In the genomic region with DNA sequence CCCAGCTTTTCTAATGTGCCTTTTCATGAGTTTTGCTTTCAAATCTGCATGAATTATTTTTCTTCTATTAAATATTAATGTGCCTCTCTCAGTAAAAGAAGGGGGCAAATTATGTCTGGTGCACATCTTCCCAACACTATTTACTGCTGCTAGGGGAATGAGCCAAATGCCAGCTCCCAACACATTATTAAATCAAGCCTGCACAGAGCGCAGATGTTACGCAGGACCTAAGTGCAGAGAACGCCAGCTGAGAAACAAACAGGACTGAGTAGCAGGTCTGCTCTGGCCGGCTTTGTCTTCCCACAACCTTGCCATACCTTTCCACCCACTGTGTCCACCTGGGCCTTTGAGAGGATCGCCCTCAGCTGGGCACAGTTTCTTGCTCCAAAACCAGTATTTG, we compare ENCODE assay signal across 27 mouse cellular contexts.
A peak's percentile ranks its signal among the peaks of the same experiment; 100 is the strongest.
DNase-seq lines count a peak whose midpoint lies in the region; ATAC-seq lines count a peak whose summit lies in the region.
"Had no signal": no experiment of that assay in that cellular context is flagged by ENCODE, and none has a peak within 500 bp of the region (broad histone marks: within the 10 kb centered on the region; RNA-seq: fewer than 3 reads in every experiment).

No protein-coding gene starts in this region.

- ATAC-seq in hindbrain, embryonic 14.5 days (ENCODE audit: low FRiP score), result no peak
- ATAC-seq in hindbrain, embryonic 16.5 days, result no peak
- ATAC-seq in neural tube, embryonic 14.5 days (ENCODE audit: low read depth), result peak; percentile 75
- ATAC-seq: activated CD4-positive, CD25-positive, alpha-beta regulatory T cell, adult 4 months; forebrain, embryonic 15.5 days; inflammation-experienced regulatory T-cells, adult 6 months; intestine, embryonic 16.5 days had no signal

- H3K9ac ChIP-seq in hindbrain, embryonic 14.5 days, result no peak overlapping the region
- no peak overlapping the region for H3K9ac ChIP-seq in hindbrain, embryonic 16.5 days (ENCODE audit: low read depth, low read length)
- H3K9ac ChIP-seq in neural tube, embryonic 14.5 days (replicated peaks; ENCODE audit: low read depth, low read length), result no peak overlapping the region
- H3K9ac ChIP-seq: embryonic facial prominence, embryonic 13.5 days; forebrain, embryonic 12.5 days; forebrain, embryonic 15.5 days; heart, embryonic 13.5 days; hindbrain, embryonic 15.5 days had no signal

- H3K36me3 ChIP-seq in hindbrain, embryonic 14.5 days (replicated peaks; ENCODE audit: control insufficient read depth, insufficient read depth), result no peaks in the 10 kb centered on the region
- no peaks in the 10 kb centered on the region for H3K36me3 ChIP-seq in hindbrain, embryonic 16.5 days (ENCODE audit: control insufficient read depth, insufficient read depth, low read length)
- H3K36me3 ChIP-seq in neural tube, embryonic 14.5 days (ENCODE audit: control insufficient read depth, insufficient read depth, low read length), result no peaks in the 10 kb centered on the region
- H3K36me3 ChIP-seq: embryonic facial prominence, embryonic 10.5 days; embryonic facial prominence, embryonic 13.5 days; forebrain, embryonic 12.5 days; forebrain, embryonic 15.5 days; heart, embryonic 10.5 days; heart, embryonic 13.5 days; hindbrain, embryonic 15.5 days had no signal

- no peaks in the 10 kb centered on the region for H3K4me1 ChIP-seq in hindbrain, embryonic 14.5 days (replicated peaks; ENCODE audit: control insufficient read depth, insufficient read depth, low read length)
- peaks cover 2% of the 10 kb centered on the region; the same call in 1 of the 2 replicates for H3K4me1 ChIP-seq in hindbrain, embryonic 16.5 days (ENCODE audit: control insufficient read depth, insufficient read depth, low read depth, low read length)
- no peaks in the 10 kb centered on the region for H3K4me1 ChIP-seq in neural tube, embryonic 14.5 days (ENCODE audit: control insufficient read depth, insufficient read depth, low read length)
- H3K4me1 ChIP-seq: embryonic facial prominence, embryonic 10.5 days; embryonic facial prominence, embryonic 13.5 days; forebrain, embryonic 12.5 days; forebrain, embryonic 15.5 days; heart, embryonic 10.5 days; heart, embryonic 13.5 days had no signal

- no peak overlapping the region for H3K4me3 ChIP-seq in hindbrain, embryonic 14.5 days (replicated peaks; ENCODE audit: low read length)
- H3K4me3 ChIP-seq in hindbrain, embryonic 16.5 days (ENCODE audit: low read length), result no peak overlapping the region
- no peak overlapping the region for H3K4me3 ChIP-seq in neural tube, embryonic 14.5 days (ENCODE audit: low read depth, low read length)
- H3K4me3 ChIP-seq: embryonic facial prominence, embryonic 10.5 days; embryonic facial prominence, embryonic 13.5 days; erythroblast, embryonic 14.5 days; forebrain, embryonic 12.5 days; forebrain, embryonic 15.5 days; heart, adult 2 months; heart, embryonic 10.5 days; heart, embryonic 13.5 days; hindbrain, embryonic 15.5 days had no signal

- H3K9me3 ChIP-seq in hindbrain, embryonic 14.5 days (ENCODE audit: control insufficient read depth, low read length), result no peaks in the 10 kb centered on the region
- no peaks in the 10 kb centered on the region for H3K9me3 ChIP-seq in hindbrain, embryonic 16.5 days (ENCODE audit: control insufficient read depth, low read length)
- H3K9me3 ChIP-seq in neural tube, embryonic 14.5 days (ENCODE audit: control insufficient read depth, low read length), result no peaks in the 10 kb centered on the region
- H3K9me3 ChIP-seq: embryonic facial prominence, embryonic 10.5 days; embryonic facial prominence, embryonic 13.5 days; forebrain, embryonic 12.5 days; forebrain, embryonic 15.5 days; heart, embryonic 10.5 days; heart, embryonic 13.5 days; hindbrain, embryonic 15.5 days had no signal

- H3K27me3 ChIP-seq in hindbrain, embryonic 14.5 days (ENCODE audit: control insufficient read depth, insufficient read depth, low read length), result no peaks in the 10 kb centered on the region
- H3K27me3 ChIP-seq in hindbrain, embryonic 16.5 days (replicated peaks; ENCODE audit: control insufficient read depth, insufficient read depth, low read length), result no peaks in the 10 kb centered on the region
- no peaks in the 10 kb centered on the region for H3K27me3 ChIP-seq in neural tube, embryonic 14.5 days (ENCODE audit: control insufficient read depth, insufficient read depth, low read length)
- H3K27me3 ChIP-seq: embryonic facial prominence, embryonic 13.5 days; forebrain, embryonic 12.5 days; forebrain, embryonic 15.5 days; heart, embryonic 13.5 days; hindbrain, embryonic 15.5 days had no signal

- H3K4me2 ChIP-seq in hindbrain, embryonic 14.5 days (replicated peaks), result no peak overlapping the region
- H3K4me2 ChIP-seq in hindbrain, embryonic 16.5 days (ENCODE audit: low read length), result no peak overlapping the region
- H3K4me2 ChIP-seq in neural tube, embryonic 14.5 days (ENCODE audit: low read depth, low read length), result no peak overlapping the region
- H3K4me2 ChIP-seq: embryonic facial prominence, embryonic 13.5 days; forebrain, embryonic 12.5 days; forebrain, embryonic 15.5 days; heart, embryonic 13.5 days; hindbrain, embryonic 15.5 days had no signal

- peak; percentile 4 to 32 for DNase-seq in adrenal gland, adult (ENCODE audit: inconsistent age in 2 of 2, low spot score in 1 of 2)
- DNase-seq in adrenal gland, postnatal 36 days, result no peak
- no peak for DNase-seq in hindbrain, embryonic 14.5 days (ENCODE audit: low spot score)
- no peak for DNase-seq in right cerebral cortex, postnatal 4 days
- DNase-seq: adrenal gland, postnatal 10 days; cerebellum, adult 11 months; cerebellum, adult 2 months; cerebellum, adult 9-11 months; cerebellum, postnatal 25 days; embryo, embryonic 11 days; gastrocnemius, postnatal 36 days; heart, adult 2 months; heart, postnatal 14 days; heart, postnatal 4 days had no signal

- peak overlapping the region; percentile 47 for H3K27ac ChIP-seq in hindbrain, embryonic 14.5 days
- no peak overlapping the region for H3K27ac ChIP-seq in hindbrain, embryonic 16.5 days (ENCODE audit: low read depth, low read length)
- H3K27ac ChIP-seq in neural tube, embryonic 14.5 days (ENCODE audit: low read depth, low read length), result peak overlapping the region; percentile 44; the same call in 1 of the 2 replicates
- H3K27ac ChIP-seq: embryonic facial prominence, embryonic 10.5 days; embryonic facial prominence, embryonic 13.5 days; forebrain, embryonic 12.5 days; forebrain, embryonic 15.5 days; heart, adult 2 months; heart, embryonic 10.5 days; heart, embryonic 13.5 days; hindbrain, embryonic 15.5 days had no signal

- WGBS in hindbrain, embryonic 14.5 days, result 74% methylated on average over 5 of the region's 5 CpGs
- 76% methylated on average over 5 of the region's 5 CpGs for WGBS in hindbrain, embryonic 16.5 days
- WGBS in neural tube, embryonic 14.5 days, result 67% methylated on average over 5 of the region's 5 CpGs

Comparison
In these comparisons a context has a peak if more than half of its experiments do, and no peak if none do; other contexts are left out.
1. DNase-seq: peak in adrenal gland, adult (2 of 2); none in adrenal gland, postnatal 36 days (0 of 2), hindbrain, embryonic 14.5 days (single experiment) and right cerebral cortex, postnatal 4 days (single experiment).